8 mouse cellular contexts compared by ENCODE assay signal in the genomic region with DNA sequence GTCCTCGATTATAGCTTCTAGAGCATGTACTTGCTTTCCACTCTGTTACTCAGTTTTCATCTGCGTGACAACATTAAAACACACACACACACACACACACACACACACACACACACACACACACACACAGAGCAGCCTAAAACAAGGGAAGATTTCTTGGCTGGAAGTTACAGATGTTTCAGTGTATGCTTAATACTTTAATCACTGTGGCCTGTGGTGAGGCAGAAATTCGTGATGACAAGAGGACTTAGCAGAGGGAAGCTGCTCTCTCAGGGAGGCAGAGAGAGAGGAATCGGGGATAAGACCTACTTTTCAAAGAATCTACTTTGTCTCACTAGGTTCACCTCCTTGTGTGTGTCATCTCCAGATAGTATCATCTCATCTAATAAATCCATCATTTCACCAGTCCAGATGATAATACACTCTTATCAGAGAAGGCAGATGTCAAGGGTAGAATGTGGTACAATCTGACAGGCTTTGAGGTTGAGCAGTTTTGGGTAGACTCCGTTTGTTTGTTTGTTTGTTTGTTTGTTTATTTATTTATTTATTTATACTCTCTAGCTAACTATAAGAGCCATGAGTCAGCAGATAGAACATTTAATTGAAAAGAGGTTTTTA. TPM values are rescaled to one million over a fixed set of nuclear protein-coding genes. Genes with fewer than 3 reads are reported as not detected.
DNase-seq lines count a peak whose midpoint lies in the region; ATAC-seq and TF ChIP-seq lines count a peak whose summit lies in the region.

No protein-coding gene starts in this region.

- intact Hi-C loops in left cerebral cortex, postnatal 25 days (cut with DNase I), result loop anchor here (1.0 to 5.0 kb wide), 3 partner anchors 118 to 257 kb away; partner anchors contain the start of gene Dgkh

- peak overlapping the region; percentile 94 for H3K4me2 ChIP-seq in kidney, postnatal 0 days (ENCODE audit: low read length)
- H3K4me2 ChIP-seq in hindbrain, embryonic 14.5 days (replicated peaks), result peak overlapping the region; percentile 83
- peak overlapping the region; percentile 84 for H3K4me2 ChIP-seq in midbrain, postnatal 0 days (ENCODE audit: low read depth, low read length, poor library complexity, severe bottlenecking)

- 0 out of 2 replicates have a peak overlapping the region, but pooled peaks have one; percentile 25 for H3K27ac ChIP-seq in kidney, postnatal 0 days
- H3K27ac ChIP-seq in hindbrain, embryonic 14.5 days, result no peak overlapping the region
- no peak overlapping the region for H3K27ac ChIP-seq in midbrain, postnatal 0 days (ENCODE audit: low read depth, low read length)

- H3K9ac ChIP-seq in kidney, postnatal 0 days (ENCODE audit: low read depth, low read length), result no peak overlapping the region
- H3K9ac ChIP-seq in hindbrain, embryonic 14.5 days, result no peak overlapping the region
- no peak overlapping the region for H3K9ac ChIP-seq in midbrain, postnatal 0 days (replicated peaks; ENCODE audit: low read length, poor library complexity, severe bottlenecking)

- no peak for ATAC-seq in kidney, postnatal 0 days (replicated peaks; ENCODE audit: low FRiP score, low read depth)
- ATAC-seq in hindbrain, embryonic 14.5 days (ENCODE audit: low FRiP score), result no peak
- no peak for ATAC-seq in midbrain, postnatal 0 days (ENCODE audit: low FRiP score)

- TF ChIP-seq CTCF in kidney, postnatal 0 days (IDR thresholded peaks at IDR 0.05; ENCODE audit: low read depth), result no peak
- no peak for TF ChIP-seq CTCF in midbrain, postnatal 0 days (IDR thresholded peaks at IDR 0.05)

- peak overlapping the region; percentile 82; the same call in 1 of the 2 replicates for H3K4me3 ChIP-seq in kidney, postnatal 0 days (replicated peaks; ENCODE audit: low read depth, low read length)
- no peak overlapping the region for H3K4me3 ChIP-seq in hindbrain, embryonic 14.5 days (replicated peaks; ENCODE audit: low read length)
- H3K4me3 ChIP-seq in midbrain, postnatal 0 days (ENCODE audit: low read depth, low read length), result no peak overlapping the region

- DNase-seq in kidney, postnatal 0 days (ENCODE audit: low spot score), result peak; percentile 33
- no peak for DNase-seq in kidney, adult 11 months
- DNase-seq in brain, adult 2 months (ENCODE audit: low read depth, low spot score), result peak; percentile 11
- DNase-seq in hindbrain, embryonic 14.5 days (ENCODE audit: low spot score), result no peak
- DNase-seq in midbrain, postnatal 0 days (ENCODE audit: low spot score), result peak; percentile 6
- no peak for DNase-seq in left cerebral cortex, postnatal 25 days (ENCODE audit: low spot score in 2 of 2)
- no peak for DNase-seq in gastrocnemius, postnatal 4 days (ENCODE audit: low spot score in 2 of 2)
- DNase-seq in thymus, postnatal 4 days, result no peak

- 47% methylated on average over 5 of the region's 5 CpGs for WGBS in kidney, postnatal 0 days
- 52% methylated on average over 5 of the region's 5 CpGs for WGBS in hindbrain, embryonic 14.5 days
- WGBS in midbrain, postnatal 0 days, result 67% methylated on average over 5 of the region's 5 CpGs

- peaks cover 11% of the 10 kb centered on the region; the same call in 1 of the 2 replicates for H3K4me1 ChIP-seq in kidney, postnatal 0 days (replicated peaks; ENCODE audit: insufficient read depth, low read length)
- peaks cover 14% of the 10 kb centered on the region; the same call in 1 of the 2 replicates for H3K4me1 ChIP-seq in hindbrain, embryonic 14.5 days (replicated peaks; ENCODE audit: control insufficient read depth, insufficient read depth, low read length)
- H3K4me1 ChIP-seq in midbrain, postnatal 0 days (ENCODE audit: insufficient read depth, low read length), result no peaks in the 10 kb centered on the region

- no peaks in the 10 kb centered on the region for H3K27me3 ChIP-seq in kidney, postnatal 0 days (ENCODE audit: insufficient read depth, low read length)
- no peaks in the 10 kb centered on the region for H3K27me3 ChIP-seq in hindbrain, embryonic 14.5 days (ENCODE audit: control insufficient read depth, insufficient read depth, low read length)
- H3K27me3 ChIP-seq in midbrain, postnatal 0 days (ENCODE audit: insufficient read depth, low read length), result no peaks in the 10 kb centered on the region

- no peaks in the 10 kb centered on the region for H3K9me3 ChIP-seq in kidney, postnatal 0 days (replicated peaks; ENCODE audit: low read length)
- no peaks in the 10 kb centered on the region for H3K9me3 ChIP-seq in hindbrain, embryonic 14.5 days (ENCODE audit: control insufficient read depth, low read length)
- H3K9me3 ChIP-seq in midbrain, postnatal 0 days (ENCODE audit: low read length), result no peaks in the 10 kb centered on the region

- no peaks in the 10 kb centered on the region for H3K36me3 ChIP-seq in kidney, postnatal 0 days (ENCODE audit: insufficient read depth, low read length)
- H3K36me3 ChIP-seq in hindbrain, embryonic 14.5 days (replicated peaks; ENCODE audit: control insufficient read depth, insufficient read depth), result no peaks in the 10 kb centered on the region
- H3K36me3 ChIP-seq in midbrain, postnatal 0 days (ENCODE audit: insufficient read depth, low read length), result no peaks in the 10 kb centered on the region

RNA-seq across cellular contexts. Expression of gene Vwa8, which starts 1.2 kb away (rescaled TPM):
- 18.2 and 20.9 TPM in 2 replicates for polyA plus RNA-seq in kidney, postnatal 0 days (2015; fragmentation: Nextera tagmentation; extraction: Ambion mirVana)
- polyA plus RNA-seq in hindbrain, embryonic 14.5 days (2014; fragmentation: Nextera tagmentation; extraction: Ambion mirVana), result 9.2 and 10.3 TPM in 2 replicates
- total RNA-seq in midbrain, postnatal 0 days (2014; rRNA removed), result 18.1 and 19.5 TPM in 2 replicates
- 7.1 and 8.1 TPM in 2 replicates for polyA plus RNA-seq in midbrain, postnatal 0 days (2015; fragmentation: Nextera tagmentation; extraction: Ambion mirVana)
- total RNA-seq in left cerebral cortex, postnatal 25 days (2021), result 10 to 100 TPM; 24.5 to 29.2 TPM
- 10 to 100 TPM; 42.9 to 46.3 TPM for total RNA-seq in gastrocnemius, postnatal 4 days (2021)

Comparison
In these comparisons a context has a peak if more than half of its experiments do, and no peak if none do; other contexts are left out.
1. DNase-seq: peak in kidney, postnatal 0 days (single experiment), brain, adult 2 months (single experiment) and midbrain, postnatal 0 days (single experiment); none in kidney, adult 11 months (single experiment), hindbrain, embryonic 14.5 days (single experiment), left cerebral cortex, postnatal 25 days (0 of 2), gastrocnemius, postnatal 4 days (0 of 2) and thymus, postnatal 4 days (single experiment).
2. Peak in every context shown above with its lines, with median percentiles within 50 percentile points of each other: H3K4me2 ChIP-seq.